Mouse (Mus musculus): ENCODE results near the gene Fkbp5. TPM values are rescaled to one million over a fixed set of nuclear protein-coding genes. Genes with fewer than 3 reads are reported as not detected.
"Not testable (repeated sequence)": the region's sequence is repeated elsewhere in the genome, so short reads cannot be mapped to it uniquely, and the experiment has no call there.

Fkbp5 gene
- polyA plus RNA-seq, 1 experiment: 10.6 TPM

DNA sequence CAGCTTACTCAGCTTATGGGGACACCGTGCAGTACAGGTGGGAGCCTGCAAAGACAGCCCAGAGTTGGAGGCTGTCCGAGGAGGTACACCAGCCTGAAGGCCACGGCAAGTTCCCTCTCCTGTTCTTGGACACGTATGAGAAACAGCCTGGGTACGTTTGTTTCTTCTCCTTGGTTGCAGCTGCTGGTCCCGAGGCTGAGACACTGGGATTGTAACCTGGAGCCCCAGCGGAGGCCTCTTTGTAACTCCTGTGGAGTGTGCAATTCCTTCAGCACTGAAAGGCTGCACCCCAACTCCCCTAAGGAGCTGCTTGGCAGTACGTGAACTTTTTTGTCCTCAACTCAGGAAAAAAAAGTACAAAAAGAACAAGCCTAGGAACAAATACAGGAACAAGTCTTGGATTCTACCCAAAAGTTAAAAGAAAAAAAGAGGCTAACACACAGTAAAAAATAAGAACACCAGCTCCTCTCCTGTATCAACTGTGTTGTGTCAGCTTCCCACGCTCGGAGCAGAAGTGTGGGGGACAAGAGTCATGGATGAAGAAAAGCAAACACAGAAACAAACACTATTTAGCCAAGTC is 105.9 kb downstream of the Fkbp5 start:
- no peak for TF ChIP-seq POLR2A (IDR thresholded peaks at IDR 0.05; ENCODE audit: low read depth, low read length)
- no peak for TF ChIP-seq CTCF (IDR thresholded peaks at IDR 0.05; ENCODE audit: extremely low read depth, insufficient read length, insufficient replicate concordance, low read depth, low read length)
- Histone ChIP-seq H3K4me3 (ENCODE audit: low read depth, low read length) (no peak overlapping the region), H3K27ac (ENCODE audit: insufficient read depth, low read depth, low read length) (no peak overlapping the region), H3K27me3 (ENCODE audit: control insufficient read depth, insufficient read depth, low read length) (no peaks in the 10 kb centered on the region), H3K36me3 (ENCODE audit: control insufficient read depth, insufficient read depth, low read length) (peaks cover 17% of the 10 kb centered on the region), H3K4me1 (ENCODE audit: control insufficient read depth, insufficient read depth, insufficient read length, low read length) (peaks cover 3% of the 10 kb centered on the region; the same call in 1 of the 2 replicates)
- WGBS: 84% methylated on average over 10 of the region's 10 CpGs

DNA sequence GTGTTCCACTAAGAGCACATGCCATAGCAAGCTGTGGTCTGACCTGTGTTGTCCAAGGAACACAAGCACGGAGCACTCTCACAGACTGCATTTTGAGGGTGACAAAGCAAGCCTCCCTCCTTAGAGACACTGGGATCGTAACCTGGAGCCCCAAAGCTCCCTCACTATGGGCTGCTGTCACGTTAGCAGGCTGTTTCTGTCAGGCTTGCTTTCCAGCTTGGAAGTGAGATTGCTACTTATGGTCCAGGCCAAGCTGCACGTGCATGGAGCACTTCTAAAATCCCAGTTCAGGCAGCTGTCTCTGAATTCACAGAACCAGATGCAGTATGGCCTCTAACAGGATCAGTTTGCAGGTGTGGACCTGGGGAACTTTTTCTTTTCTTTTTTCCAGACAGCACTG is 106.6 kb downstream of the Fkbp5 start:
- Histone ChIP-seq H3K4me1 (ENCODE audit: control insufficient read depth, insufficient read depth, insufficient read length, low read length) (peaks cover 3% of the 10 kb centered on the region; the same call in 1 of the 2 replicates), H3K4me3 (ENCODE audit: low read depth, low read length) (no peak overlapping the region), H3K27ac (ENCODE audit: insufficient read depth, low read depth, low read length) (no peak overlapping the region), H3K27me3 (ENCODE audit: control insufficient read depth, insufficient read depth, low read length) (no peaks in the 10 kb centered on the region), H3K36me3 (ENCODE audit: control insufficient read depth, insufficient read depth, low read length) (peaks cover 21% of the 10 kb centered on the region)
- TF ChIP-seq POLR2A (IDR thresholded peaks at IDR 0.05; ENCODE audit: low read depth, low read length): no peak
- no peak for TF ChIP-seq CTCF (IDR thresholded peaks at IDR 0.05; ENCODE audit: extremely low read depth, insufficient read length, insufficient replicate concordance, low read depth, low read length)
- 93% methylated on average over 4 of the region's 4 CpGs for WGBS

DNA sequence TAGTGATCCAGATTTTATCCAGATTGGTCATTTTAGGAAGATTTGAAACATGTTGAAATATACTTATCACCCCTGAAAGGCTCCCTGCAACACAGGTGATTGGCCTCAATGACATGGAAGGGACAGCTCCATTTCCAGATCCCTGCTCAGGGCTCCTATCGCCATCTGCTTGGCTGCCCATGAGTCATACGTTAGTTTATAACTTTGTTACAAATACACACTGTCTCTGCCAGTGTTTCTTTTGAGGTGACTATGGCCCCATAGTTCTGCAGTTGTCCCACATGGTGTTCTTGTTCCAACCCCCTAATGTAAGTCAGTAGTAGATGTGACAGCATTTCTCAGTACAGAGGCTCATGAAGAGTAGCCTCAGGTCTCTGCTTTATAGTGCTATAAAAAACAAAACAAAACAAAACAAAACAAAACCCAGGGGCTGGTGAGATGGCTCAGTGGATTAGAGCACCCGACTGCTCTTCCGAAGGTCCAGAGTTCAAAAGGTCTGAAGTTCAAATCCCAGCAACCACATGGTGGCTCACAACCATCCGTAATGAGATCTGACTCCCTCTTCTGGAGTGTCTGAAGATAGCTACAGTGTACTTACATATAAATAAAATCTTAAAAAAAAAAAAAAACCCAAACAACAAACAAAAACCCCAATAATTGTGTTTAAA is 108.9 kb downstream of the Fkbp5 start:
- H3K36me3 ChIP-seq (ENCODE audit: control insufficient read depth, insufficient read depth, low read length): peaks cover 16% of the 10 kb centered on the region; the same call in 1 of the 2 replicates
- H3K4me3 ChIP-seq (ENCODE audit: low read depth, low read length): no peak overlapping the region
- WGBS: 26% methylated on average over 5 of the region's 5 CpGs
- H3K27ac ChIP-seq (ENCODE audit: insufficient read depth, low read depth, low read length): peak overlapping the region; percentile 3
- no peaks in the 10 kb centered on the region for H3K27me3 ChIP-seq (ENCODE audit: control insufficient read depth, insufficient read depth, low read length)
- TF ChIP-seq CTCF (IDR thresholded peaks at IDR 0.05; ENCODE audit: extremely low read depth, insufficient read length, insufficient replicate concordance, low read depth, low read length): no peak
- TF ChIP-seq POLR2A (IDR thresholded peaks at IDR 0.05; ENCODE audit: low read depth, low read length): no peak
- H3K4me1 ChIP-seq (ENCODE audit: control insufficient read depth, insufficient read depth, insufficient read length, low read length): peaks cover 3% of the 10 kb centered on the region; the same call in 1 of the 2 replicates

DNA sequence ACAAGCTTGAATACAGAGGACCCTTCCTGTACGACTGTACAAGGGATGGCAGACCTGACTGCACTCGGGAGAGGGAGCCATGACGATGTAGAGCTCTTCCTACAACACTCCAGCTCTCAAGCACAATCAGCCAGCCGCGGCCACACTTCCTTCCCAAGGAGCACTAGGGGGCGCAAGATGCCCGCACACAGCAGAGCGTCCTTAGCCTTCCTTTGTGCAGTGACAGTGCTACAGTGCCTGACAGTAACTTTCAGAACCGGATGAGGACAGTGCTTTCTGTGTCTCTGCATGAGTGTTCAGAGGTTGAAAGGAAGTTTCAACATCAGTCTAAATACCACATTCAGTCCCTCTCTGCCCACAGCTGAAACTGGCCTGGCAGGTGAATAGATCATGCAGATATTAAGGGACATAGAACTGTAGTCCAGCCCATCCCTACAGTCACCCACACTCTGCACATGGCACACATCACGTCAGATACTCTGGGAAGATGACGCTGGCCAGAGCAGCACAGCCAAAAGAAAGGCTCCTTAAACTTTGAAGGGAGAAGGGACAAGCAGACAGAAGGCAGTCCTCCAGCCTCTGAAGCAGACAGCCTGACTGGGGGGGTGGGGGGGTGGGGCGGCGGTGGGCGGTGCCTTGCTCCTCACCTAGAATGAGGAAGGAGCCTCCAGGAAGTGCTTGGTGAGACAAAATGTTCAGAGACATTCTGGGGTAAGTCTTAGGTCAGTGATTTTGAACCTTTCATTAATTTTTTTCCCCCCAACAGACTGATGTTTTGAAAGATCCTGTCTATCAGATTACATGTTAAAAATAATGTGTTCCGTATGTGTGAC is 109.7 kb downstream of the Fkbp5 start:
- WGBS: 14% methylated on average over 15 of the region's 15 CpGs
- peaks cover 13% of the 10 kb centered on the region; the same call in 1 of the 2 replicates for H3K36me3 ChIP-seq (ENCODE audit: control insufficient read depth, insufficient read depth, low read length)

DNA sequence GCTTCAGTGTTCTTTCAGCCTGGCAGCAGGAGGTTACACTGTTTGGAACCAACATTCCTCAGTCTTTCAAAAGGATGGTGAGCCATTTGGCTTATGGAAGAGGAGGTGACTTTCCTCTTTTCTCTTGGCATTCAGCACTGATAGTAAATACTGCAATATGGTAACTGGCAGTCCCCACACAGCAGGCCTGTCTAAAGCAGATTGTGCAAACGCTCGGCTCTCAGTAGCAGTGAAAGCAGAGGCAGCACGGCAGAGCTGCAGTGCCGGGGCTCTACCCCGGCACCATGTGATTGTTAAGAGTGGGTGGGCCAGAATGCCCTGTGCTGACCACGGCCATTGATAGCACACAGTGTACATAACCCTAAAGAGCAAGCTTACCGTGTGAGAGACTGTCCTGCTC is 110.9 kb downstream of the Fkbp5 start:
- Histone ChIP-seq H3K27me3 (ENCODE audit: control insufficient read depth, insufficient read depth, low read length) (no peaks in the 10 kb centered on the region), H3K36me3 (ENCODE audit: control insufficient read depth, insufficient read depth, low read length) (peaks cover 15% of the 10 kb centered on the region; the same call in 1 of the 2 replicates), H3K27ac (ENCODE audit: insufficient read depth, low read depth, low read length) (no peak overlapping the region), H3K4me1 (ENCODE audit: control insufficient read depth, insufficient read depth, insufficient read length, low read length) (peaks cover 3% of the 10 kb centered on the region; the same call in 1 of the 2 replicates), H3K4me3 (ENCODE audit: low read depth, low read length) (no peak overlapping the region)
- no peak for TF ChIP-seq POLR2A (IDR thresholded peaks at IDR 0.05; ENCODE audit: low read depth, low read length)
- 87% methylated on average over 7 of the region's 7 CpGs for WGBS

More for the DNA sequence above, 109.7 kb downstream of the Fkbp5 start:
- no peaks in the 10 kb centered on the region for H3K27me3 ChIP-seq (ENCODE audit: control insufficient read depth, insufficient read depth, low read length)
- H3K27ac ChIP-seq (ENCODE audit: insufficient read depth, low read depth, low read length): peak overlapping the region; percentile 55
- H3K4me1 ChIP-seq (ENCODE audit: control insufficient read depth, insufficient read depth, insufficient read length, low read length): peaks cover 3% of the 10 kb centered on the region; the same call in 1 of the 2 replicates
- TF ChIP-seq CTCF (IDR thresholded peaks at IDR 0.05; ENCODE audit: extremely low read depth, insufficient read length, insufficient replicate concordance, low read depth, low read length) (peak; percentile 88), POLR2A (IDR thresholded peaks at IDR 0.05; ENCODE audit: low read depth, low read length) (no peak)
- H3K4me3 ChIP-seq (ENCODE audit: low read depth, low read length): no peak overlapping the region

DNA sequence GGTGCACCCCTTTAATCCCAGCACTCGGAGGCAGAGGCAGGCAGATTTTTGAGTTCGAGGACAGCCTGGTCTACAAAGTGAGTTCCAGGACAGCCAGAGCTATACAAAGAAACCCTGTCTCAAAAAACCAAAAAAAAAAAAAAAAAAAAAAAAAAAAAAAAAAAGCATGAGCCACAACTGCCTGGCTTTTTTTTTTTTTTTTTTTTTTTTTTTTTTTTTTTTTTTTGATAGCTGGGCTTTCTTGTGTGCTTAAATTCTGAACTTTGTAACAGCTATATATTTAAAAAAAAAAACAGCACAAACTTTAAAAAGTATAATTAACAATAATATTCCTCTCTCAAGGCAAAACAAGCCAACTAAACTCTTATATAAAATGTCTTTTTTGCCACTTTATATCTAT is 112.6 kb downstream of the Fkbp5 start:
- not testable (repeated sequence) for H3K4me3 ChIP-seq (ENCODE audit: low read depth, low read length); H3K27me3 ChIP-seq (ENCODE audit: control insufficient read depth, insufficient read depth, low read length); H3K27ac ChIP-seq (ENCODE audit: insufficient read depth, low read depth, low read length); H3K4me1 ChIP-seq (ENCODE audit: control insufficient read depth, insufficient read depth, insufficient read length, low read length)
- WGBS: 100% methylated on average over 2 of the region's 2 CpGs
- H3K36me3 ChIP-seq (ENCODE audit: control insufficient read depth, insufficient read depth, low read length): peaks cover 15% of the 10 kb centered on the region; the same call in 1 of the 2 replicates

DNA sequence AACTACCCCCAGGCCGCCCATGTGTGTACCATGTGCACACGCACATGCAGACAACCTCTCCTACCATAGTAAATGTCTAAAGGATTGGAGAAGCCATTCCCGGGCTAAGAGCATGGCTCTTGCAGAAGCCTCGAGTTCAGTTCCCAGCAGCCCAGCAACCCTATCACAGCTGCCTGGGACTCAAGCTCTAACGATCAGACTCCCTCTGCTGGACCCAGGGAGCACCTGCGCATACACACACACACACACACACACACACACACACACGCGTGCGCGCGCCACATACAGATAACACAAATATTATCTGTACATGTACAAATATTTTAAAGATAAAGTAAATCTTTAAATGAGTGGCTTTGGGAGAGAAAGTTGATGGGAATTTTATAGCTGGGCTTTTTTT is 113.0 kb downstream of the Fkbp5 start:
- H3K4me1 ChIP-seq (ENCODE audit: control insufficient read depth, insufficient read depth, insufficient read length, low read length): peaks cover 3% of the 10 kb centered on the region; the same call in 1 of the 2 replicates
- H3K4me3 ChIP-seq (ENCODE audit: low read depth, low read length): no peak overlapping the region
- no peak overlapping the region for H3K27ac ChIP-seq (ENCODE audit: insufficient read depth, low read depth, low read length)
- WGBS: 98% methylated on average over 11 of the region's 11 CpGs
- peaks cover 15% of the 10 kb centered on the region; the same call in 1 of the 2 replicates for H3K36me3 ChIP-seq (ENCODE audit: control insufficient read depth, insufficient read depth, low read length)
- no peaks in the 10 kb centered on the region for H3K27me3 ChIP-seq (ENCODE audit: control insufficient read depth, insufficient read depth, low read length)
- TF ChIP-seq CTCF (IDR thresholded peaks at IDR 0.05; ENCODE audit: extremely low read depth, insufficient read length, insufficient replicate concordance, low read depth, low read length): no peak
- TF ChIP-seq POLR2A (IDR thresholded peaks at IDR 0.05; ENCODE audit: low read depth, low read length): no peak

Data from small intestine, adult 2 months (tissue).